Mouse (Mus musculus) urinary bladder, postnatal 4 days (tissue): ENCODE results near the gene Ugcg.

Source experiments
- DNase-seq, 2 experiments: peaks; one replicate each; pipeline ENCODE4 v3.0.0; 2021 to 2022; ENCODE audit warnings: low spot score in 2 of 2

The Ugcg gene

GRCm38 (mm10) chr4:59224889-59225288 is 35.8 kb downstream of the Ugcg start:
- no peak for DNase-seq

GRCm38 (mm10) chr4:59227047-59227446 is 38.0 kb downstream of the Ugcg start:
- DNase-seq = no peak

GRCm38 (mm10) chr4:59228951-59229350 is 39.9 kb downstream of the Ugcg start:
- DNase-seq = no peak

GRCm38 (mm10) chr4:59231266-59232055 is 42.4 kb downstream of the Ugcg start:
- no peak for DNase-seq

GRCm38 (mm10) chr4:59234014-59234413 is 45.0 kb downstream of the Ugcg start:
- no peak for DNase-seq

GRCm38 (mm10) chr4:59234451-59235216 is 45.6 kb downstream of the Ugcg start:
- no peak for DNase-seq

GRCm38 (mm10) chr4:59236362-59236761 is 47.3 kb downstream of the Ugcg start:
- DNase-seq = no peak

GRCm38 (mm10) chr4:59238641-59239311 is 49.7 kb downstream of the Ugcg start:
- DNase-seq = peak in 1 of 2 experiments; percentile 32

- no peak for DNase-seq
Measured at GRCm38 (mm10) chr4:59239312-59239728, 50.3 kb downstream of the Ugcg start.

GRCm38 (mm10) chr4:59240160-59240559 is 51.1 kb downstream of the Ugcg start:
- no peak for DNase-seq

GRCm38 (mm10) chr4:59241096-59241495 is 52.0 kb downstream of the Ugcg start:
- DNase-seq = no peak

GRCm38 (mm10) chr4:59242221-59242620 is 53.2 kb downstream of the Ugcg start:
- no peak for DNase-seq

- DNase-seq = no peak
Measured at GRCm38 (mm10) chr4:59243802-59244493, 54.9 kb downstream of the Ugcg start.

GRCm38 (mm10) chr4:59244791-59245555 is 55.9 kb downstream of the Ugcg start:
- DNase-seq = no peak

- no peak for DNase-seq
Measured at GRCm38 (mm10) chr4:59245776-59246175, 56.7 kb downstream of the Ugcg start.

GRCm38 (mm10) chr4:59247545-59247944 is 58.5 kb downstream of the Ugcg start:
- no peak for DNase-seq

GRCm38 (mm10) chr4:59248035-59248434 is 59.0 kb downstream of the Ugcg start:
- DNase-seq = no peak

GRCm38 (mm10) chr4:59252386-59253054 is 63.5 kb downstream of the Ugcg start:
- DNase-seq = no peak

GRCm38 (mm10) chr4:59253055-59253434 is 64.0 kb downstream of the Ugcg start:
- DNase-seq = no peak

- no peak for DNase-seq
Measured at GRCm38 (mm10) chr4:59254397-59254796, 65.3 kb downstream of the Ugcg start.

GRCm38 (mm10) chr4:59255988-59256387 is 66.9 kb downstream of the Ugcg start:
- no peak for DNase-seq
